Mouse (Mus musculus) right cerebral cortex, adult 2 months (tissue): Measurements from ENCODE around the gene Ncapd3.
A peak's percentile ranks its signal among the peaks of the same experiment; 100 is the strongest.

Experiments used
- DNase-seq, 2 experiments: peaks; one replicate each; pipeline ENCODE4 v3.0.0; 2021 to 2022; ENCODE audit warnings: low spot score in 2 of 2

Gene Ncapd3

GRCm38 (mm10) chr9:27029828-27030762 is at the start of gene Ncapd3, which contains the start of gene Vps26b:
Gene Ncapd3 (plus strand): TSS chr9:27030175.
Gene Vps26b (minus strand): TSS chr9:27030065.
- peak; percentile 97 to 98 for DNase-seq

GRCm38 (mm10) chr9:26985090-26985613 is 44.8 kb upstream of the Ncapd3 start:
- DNase-seq: no peak

- no peak for DNase-seq
Measured at GRCm38 (mm10) chr9:26985668-26986277, 44.2 kb upstream of the Ncapd3 start.

GRCm38 (mm10) chr9:26990181-26990580 is 39.8 kb upstream of the Ncapd3 start:
- DNase-seq: no peak

- DNase-seq: no peak
Measured at GRCm38 (mm10) chr9:26993118-26993517, 36.9 kb upstream of the Ncapd3 start.

DNA sequence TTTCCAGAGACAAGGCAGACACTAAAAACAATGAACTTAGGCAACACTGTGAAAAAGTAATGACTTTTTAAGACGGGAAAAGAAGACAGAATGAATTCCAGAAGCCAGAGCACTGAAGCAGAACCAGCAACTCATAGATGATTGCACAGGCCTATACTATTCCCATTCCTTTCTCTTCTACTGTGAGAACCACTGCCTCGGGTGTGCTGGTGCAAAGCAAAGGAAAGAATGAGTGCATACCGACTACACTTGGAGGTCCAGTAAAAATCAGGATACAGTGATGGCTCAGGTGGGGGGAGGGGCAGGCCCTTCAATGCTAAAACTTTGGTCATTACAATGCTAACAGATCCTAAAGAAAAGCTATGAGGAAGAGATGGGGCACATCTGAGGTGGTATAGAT is 36.1 kb upstream of the Ncapd3 start:
- DNase-seq: no peak

- DNase-seq: no peak
Measured at GRCm38 (mm10) chr9:26997062-26997461, 32.9 kb upstream of the Ncapd3 start.

DNA sequence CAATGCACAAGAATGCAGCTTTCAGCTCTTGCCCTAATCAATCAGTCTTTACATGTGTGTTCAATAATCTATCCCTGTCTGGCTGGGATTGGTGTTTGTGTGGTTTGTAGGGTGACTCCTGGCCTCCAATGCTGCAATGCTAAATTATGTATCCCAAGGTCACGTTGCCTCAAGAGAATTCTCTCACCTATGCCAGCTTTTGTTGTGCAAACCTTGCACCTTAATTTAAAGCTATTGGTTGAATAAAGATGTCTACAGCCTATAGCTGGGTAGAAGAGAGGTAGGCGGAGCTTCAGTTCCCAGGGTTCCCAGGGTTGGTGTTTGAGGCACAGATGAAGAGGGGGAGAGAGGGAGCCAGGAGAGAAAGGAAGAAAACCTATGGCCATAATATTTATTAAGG is 32.5 kb upstream of the Ncapd3 start:
- DNase-seq: no peak

GRCm38 (mm10) chr9:26998669-26999460 is 31.1 kb upstream of the Ncapd3 start:
- no peak for DNase-seq

DNA sequence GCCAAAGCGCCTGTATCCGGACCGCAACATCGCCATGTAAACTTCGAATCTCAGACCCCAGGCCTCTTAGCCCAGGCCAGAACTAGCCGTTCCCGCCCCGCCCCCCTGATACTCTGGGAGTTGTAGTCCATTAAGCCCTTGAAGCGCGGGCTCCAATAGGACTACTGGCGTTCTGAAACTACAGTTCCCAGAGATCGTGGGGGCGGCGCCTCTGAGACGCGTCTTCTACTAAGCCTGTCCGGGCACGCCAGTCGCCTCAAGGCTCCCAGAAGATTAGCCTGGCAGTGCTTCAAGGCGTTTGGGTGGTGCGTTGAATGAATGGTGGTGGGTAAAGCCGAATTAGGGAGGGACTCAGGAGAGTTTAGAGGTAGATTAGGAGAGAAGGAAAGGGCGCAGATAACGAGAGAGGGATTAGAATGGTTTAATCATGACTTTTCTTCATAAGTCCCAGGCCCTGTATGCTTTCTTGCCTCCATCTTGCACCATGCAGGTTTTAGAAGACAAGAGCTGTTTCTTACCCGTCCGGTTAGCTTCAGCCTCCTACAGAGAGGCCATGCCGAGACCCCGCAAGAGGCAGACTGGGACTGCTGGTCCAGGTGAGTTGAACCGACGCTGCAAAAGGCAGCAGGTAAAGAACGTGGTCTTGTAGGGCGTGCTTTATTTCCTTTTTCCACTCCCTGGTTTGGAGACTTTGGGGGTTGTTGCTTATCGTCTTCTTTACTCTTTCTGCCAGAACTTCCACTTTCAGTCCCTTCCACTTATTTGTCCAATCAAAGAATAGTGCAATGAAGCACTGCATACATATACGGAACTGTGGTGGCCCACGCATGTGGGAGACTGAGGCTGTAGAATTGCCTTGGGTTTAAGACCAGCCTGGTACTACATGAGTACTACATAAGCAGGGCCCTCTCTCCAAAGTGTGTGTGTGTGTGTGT is 30.2 kb upstream of the Ncapd3 start, which contains the start of the genes Acad8 and Thyn1:
TSS of gene Acad8 (minus strand) at position 106 of the 935 bp plus-strand sequence.
TSS of gene Thyn1 (plus strand) at position 250 of the 935 bp plus-strand sequence.
- peak; percentile 96 to 97 for DNase-seq

GRCm38 (mm10) chr9:27005231-27005630 is 24.7 kb upstream of the Ncapd3 start:
- DNase-seq: no peak

DNA sequence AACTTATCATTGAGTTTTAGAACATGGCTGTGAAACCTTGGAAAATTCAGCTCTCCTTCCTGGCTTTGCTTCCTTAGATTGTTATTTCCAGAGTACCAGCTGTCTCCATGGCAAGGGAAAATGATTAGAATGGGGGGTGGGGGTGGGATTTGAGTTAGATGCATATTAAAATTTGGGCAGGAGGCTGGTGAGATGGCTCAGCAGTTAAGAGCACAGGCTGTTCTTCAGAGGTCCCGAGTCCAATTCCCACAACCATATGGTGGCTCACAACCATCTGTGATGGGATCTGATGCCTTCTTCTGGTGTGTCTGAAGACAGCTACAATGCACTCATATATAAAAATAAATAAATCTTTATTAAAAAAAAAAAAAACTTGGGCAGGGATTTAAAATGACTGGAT is 24.0 kb upstream of the Ncapd3 start:
- no peak for DNase-seq

DNA sequence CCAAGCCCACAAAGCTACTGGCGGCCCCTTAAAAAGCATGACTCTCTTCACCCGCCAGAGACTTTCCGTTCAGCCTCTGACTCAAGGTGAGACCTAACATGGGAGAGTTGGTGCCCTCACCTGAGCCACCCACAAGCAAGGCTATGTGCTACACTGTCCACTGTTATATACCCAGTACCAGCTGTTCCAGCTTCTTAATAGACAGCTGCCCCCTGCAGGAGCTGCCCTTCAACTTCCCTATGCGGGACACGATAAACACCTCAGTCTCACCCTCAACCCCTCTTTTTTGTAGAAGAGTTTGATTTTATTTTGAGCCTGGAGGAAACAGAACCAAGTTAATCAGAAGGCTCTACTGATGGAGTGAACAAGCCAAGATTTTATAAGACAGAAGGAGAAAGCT is 23.1 kb upstream of the Ncapd3 start:
- DNase-seq: no peak

- DNase-seq: no peak
Measured at GRCm38 (mm10) chr9:27009231-27009630, 20.7 kb upstream of the Ncapd3 start.

DNA sequence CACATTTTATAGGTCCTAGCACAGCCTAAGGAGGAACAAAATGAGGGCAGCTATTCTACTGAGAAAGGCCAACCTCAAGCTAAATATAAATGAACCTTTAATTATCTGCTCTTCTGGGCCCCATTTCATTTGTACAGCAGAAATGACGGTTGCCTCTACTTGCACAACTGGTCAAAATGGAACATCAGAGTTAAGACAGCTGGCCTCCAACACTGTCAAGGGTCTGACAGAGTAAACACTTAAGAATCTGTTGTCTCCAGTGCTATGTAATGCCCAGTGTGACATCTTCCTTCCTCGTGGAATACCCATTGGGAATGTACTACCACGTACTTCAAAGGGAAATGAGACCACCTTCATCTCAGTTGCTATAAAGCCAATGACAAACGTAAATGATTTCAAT is 18.4 kb upstream of the Ncapd3 start:
- no peak for DNase-seq

DNA sequence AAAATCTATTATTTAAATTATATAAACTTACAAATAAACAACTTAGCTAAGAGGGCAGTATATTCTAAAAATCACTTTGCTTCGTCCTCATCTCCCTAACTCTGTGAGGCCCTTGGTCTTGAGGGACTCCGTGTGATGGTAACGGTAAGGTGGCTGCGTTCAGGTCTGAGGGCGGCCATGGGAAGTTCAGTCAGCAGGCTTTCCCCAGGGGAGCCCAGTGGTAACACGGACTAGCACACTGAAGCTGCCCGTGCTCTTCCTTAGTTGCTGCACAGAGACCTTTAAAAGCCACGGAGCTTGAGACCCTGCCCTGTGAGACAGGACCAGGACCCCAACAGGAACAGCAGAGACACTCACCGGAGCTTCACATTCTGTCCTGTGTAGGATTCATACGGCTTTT is 11.0 kb upstream of the Ncapd3 start:
- no peak for DNase-seq

- no peak for DNase-seq
Measured at GRCm38 (mm10) chr9:27023681-27024080, 6.3 kb upstream of the Ncapd3 start.

DNA sequence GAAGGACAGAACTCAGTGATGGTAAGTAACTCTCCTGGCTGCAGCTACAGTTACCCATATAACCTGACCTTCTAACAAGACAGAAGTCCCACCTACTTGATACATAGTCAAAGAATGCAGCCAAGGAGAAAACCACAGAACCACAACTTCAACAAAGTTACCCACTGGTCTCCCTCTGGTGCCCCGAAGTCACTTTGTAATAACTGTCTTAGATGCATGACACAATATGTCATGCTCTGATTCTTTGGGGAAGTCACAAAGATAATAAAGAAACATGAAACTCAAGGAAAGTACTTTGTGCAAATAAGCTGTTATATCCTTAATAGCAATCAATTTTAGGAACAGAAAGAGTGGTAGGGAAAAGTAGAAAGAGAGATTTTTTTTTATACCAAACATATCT is 3.3 kb upstream of the Ncapd3 start:
- DNase-seq: no peak

DNA sequence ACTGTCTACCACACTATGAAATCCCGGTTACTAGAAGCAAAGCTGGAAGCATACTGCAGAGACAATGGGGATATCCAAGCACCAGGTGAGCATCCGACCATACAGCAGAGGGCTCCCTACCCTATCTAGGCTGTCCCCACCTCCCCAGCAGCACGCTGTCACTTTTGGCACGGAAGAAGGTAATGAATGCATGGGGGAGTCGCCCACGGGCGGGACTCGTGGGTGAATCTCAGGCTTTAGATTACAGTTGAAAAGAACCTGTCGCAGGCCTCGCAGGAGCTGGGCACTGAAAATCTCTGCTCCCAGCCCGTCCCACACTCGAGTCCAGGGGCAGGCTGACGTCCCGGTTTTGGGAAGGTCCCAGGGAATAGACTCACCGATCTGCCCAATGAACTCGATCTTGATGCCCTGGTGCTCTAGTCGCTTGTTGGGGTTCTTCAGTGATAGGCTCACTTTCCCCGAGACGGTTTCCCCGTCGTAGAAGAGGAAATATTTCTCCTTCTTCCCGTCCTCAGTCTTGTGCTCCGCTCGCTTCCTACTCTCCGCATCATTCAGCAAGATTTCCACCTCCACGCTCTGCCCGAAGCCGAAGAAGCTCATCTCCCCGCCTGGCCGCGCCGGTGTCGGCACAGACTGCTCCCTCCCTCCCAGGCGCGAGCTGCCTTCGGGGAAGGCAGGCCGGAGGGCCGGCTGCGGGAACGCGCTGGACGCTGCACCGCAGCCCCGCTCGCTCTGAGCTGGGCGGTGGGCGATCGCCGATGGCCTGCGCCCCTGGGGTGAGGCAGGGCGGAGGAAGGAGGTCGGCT is 750 bp upstream of the Ncapd3 start:
- DNase-seq: peak; percentile 68 to 75

DNA sequence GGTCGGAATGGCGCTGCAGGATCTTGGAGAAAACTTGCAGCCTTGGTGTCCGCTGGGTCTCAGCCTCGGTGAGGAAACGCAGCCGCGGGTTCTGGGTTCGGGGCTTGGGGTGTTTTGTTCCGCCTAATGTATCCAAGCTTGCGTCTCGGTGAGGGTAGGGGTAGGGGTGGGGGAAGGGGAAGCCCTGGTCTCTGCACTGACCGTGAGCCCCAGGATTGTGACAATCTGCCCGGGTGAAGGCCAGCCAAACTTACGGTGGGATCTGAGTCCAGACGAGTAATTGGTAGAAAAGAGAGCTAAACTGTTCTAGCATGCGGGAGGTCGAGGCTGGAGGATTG is 757 bp downstream of the Ncapd3 start:
- DNase-seq: no peak
